Mouse (Mus musculus): ENCODE data around the gene Tnfsfm13. TPM values are rescaled to one million over a fixed set of nuclear protein-coding genes. Genes with fewer than 3 reads are reported as not detected.

Tnfsfm13 gene
- polyA plus RNA-seq, 1 experiment, result 3.0 TPM

- Histone ChIP-seq H3K4me1 (ENCODE audit: control insufficient read depth, insufficient read depth, low read length) (0 out of 2 replicates have a peak, but pooled peaks cover 2% of the 10 kb centered on the region), H3K27ac (ENCODE audit: insufficient read depth, low read length) (no peak overlapping the region), H3K4me3 (ENCODE audit: insufficient read depth, low read length) (no peak overlapping the region)
- no peak for TF ChIP-seq CTCF (IDR thresholded peaks at IDR 0.05; ENCODE audit: borderline replicate concordance, insufficient read depth, low read length)
- no peak for TF ChIP-seq POLR2A (IDR thresholded peaks at IDR 0.05; ENCODE audit: low read depth, low read length)
These were observed 29.3 kb downstream of the Tnfsfm13 start for GRCm38 (mm10) chr11:69666665-69667005.

- Histone ChIP-seq H3K4me3 (ENCODE audit: insufficient read depth, low read length) (no peak within 1 kb of the TSS), H3K27ac (ENCODE audit: insufficient read depth, low read length) (no peak within 1 kb of the TSS), H3K4me1 (ENCODE audit: control insufficient read depth, insufficient read depth, low read length) (0 out of 2 replicates have a peak, but pooled peaks cover 2% of the 10 kb centered on the region)
- TF ChIP-seq CTCF (IDR thresholded peaks at IDR 0.05; ENCODE audit: borderline replicate concordance, insufficient read depth, low read length), result no peak
- peak; percentile 49 for TF ChIP-seq POLR2A (IDR thresholded peaks at IDR 0.05; ENCODE audit: low read depth, low read length)
These were observed 29.8 kb downstream of the Tnfsfm13 start, which contains the start of gene Cd68 for GRCm38 (mm10) chr11:69665961-69666664. TSS of gene Cd68 (minus strand) at chr11:69666153.

DNA sequence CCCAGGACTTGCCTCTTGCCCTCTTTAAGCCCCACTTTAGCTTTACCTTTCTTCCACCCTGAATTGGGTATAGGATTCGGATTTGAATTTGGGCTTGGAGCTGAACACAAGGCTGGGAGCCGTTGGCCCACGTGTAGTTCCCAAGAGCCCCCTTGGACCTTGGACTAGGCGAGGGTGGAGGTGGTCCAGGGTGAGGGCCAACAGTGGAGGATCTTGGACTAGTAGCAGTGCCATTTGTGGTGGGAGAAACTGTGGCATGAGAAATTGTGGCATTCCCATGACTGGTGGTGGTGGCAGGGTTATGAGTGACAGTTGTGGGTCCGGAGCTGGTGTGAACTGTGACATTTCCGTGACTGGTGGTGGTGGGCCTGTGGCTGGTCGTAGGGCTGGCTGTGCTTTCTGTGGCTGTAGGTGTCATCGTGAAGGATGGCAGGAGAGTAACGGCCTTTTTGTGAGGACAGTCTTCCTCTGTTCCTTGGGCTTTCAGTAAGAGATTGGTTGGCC, 30.4 kb downstream of the Tnfsfm13 start:
- Histone ChIP-seq H3K4me3 (ENCODE audit: insufficient read depth, low read length) (no peak overlapping the region), H3K4me1 (ENCODE audit: control insufficient read depth, insufficient read depth, low read length) (0 out of 2 replicates have a peak, but pooled peaks cover 2% of the 10 kb centered on the region), H3K27ac (ENCODE audit: insufficient read depth, low read length) (no peak overlapping the region)
- TF ChIP-seq CTCF (IDR thresholded peaks at IDR 0.05; ENCODE audit: borderline replicate concordance, insufficient read depth, low read length) (no peak), POLR2A (IDR thresholded peaks at IDR 0.05; ENCODE audit: low read depth, low read length) (peak; percentile 24; the same call in 1 of the 2 replicates)

DNA sequence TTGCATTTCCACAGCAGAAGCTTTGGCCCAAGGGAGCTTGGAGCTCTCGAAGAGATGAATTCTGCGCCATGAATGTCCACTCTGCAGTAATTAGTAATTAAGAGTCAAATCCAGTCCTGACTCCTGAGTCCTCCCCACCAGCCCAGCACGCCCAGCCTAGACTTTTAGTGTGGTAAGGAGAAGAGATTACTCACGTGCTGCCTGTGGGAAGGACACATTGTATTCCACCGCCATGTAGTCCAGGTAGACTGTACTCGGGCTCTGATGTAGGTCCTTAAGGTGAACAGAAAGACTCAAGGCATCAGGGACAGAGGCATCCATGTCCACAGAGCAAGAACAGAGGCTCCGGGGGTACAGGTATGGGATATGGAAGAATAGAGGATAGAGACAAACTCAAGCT, 31.1 kb downstream of the Tnfsfm13 start:
- no peak; the same call in 1 of the 2 replicates for TF ChIP-seq POLR2A (IDR thresholded peaks at IDR 0.05; ENCODE audit: low read depth, low read length)
- TF ChIP-seq CTCF (IDR thresholded peaks at IDR 0.05; ENCODE audit: borderline replicate concordance, insufficient read depth, low read length), result no peak
- H3K4me1 ChIP-seq (ENCODE audit: control insufficient read depth, insufficient read depth, low read length), result 0 out of 2 replicates have a peak, but pooled peaks cover 2% of the 10 kb centered on the region

GRCm38 (mm10) chr11:69663795-69664194, 32.1 kb downstream of the Tnfsfm13 start:
- Histone ChIP-seq H3K4me1 (ENCODE audit: control insufficient read depth, insufficient read depth, low read length) (0 out of 2 replicates have a peak, but pooled peaks cover 2% of the 10 kb centered on the region), H3K4me3 (ENCODE audit: insufficient read depth, low read length) (no peak overlapping the region), H3K27ac (ENCODE audit: insufficient read depth, low read length) (0 out of 2 replicates have a peak overlapping the region, but pooled peaks have one; percentile 63)
- TF ChIP-seq CTCF (IDR thresholded peaks at IDR 0.05; ENCODE audit: borderline replicate concordance, insufficient read depth, low read length) (no peak), POLR2A (IDR thresholded peaks at IDR 0.05; ENCODE audit: low read depth, low read length) (no peak)

More for the DNA sequence above, 31.1 kb downstream of the Tnfsfm13 start:
- Histone ChIP-seq H3K27ac (ENCODE audit: insufficient read depth, low read length) (no peak overlapping the region), H3K4me3 (ENCODE audit: insufficient read depth, low read length) (no peak overlapping the region)

- H3K27ac ChIP-seq (ENCODE audit: insufficient read depth, low read length), result peak overlapping the region; percentile 63
- peak overlapping the region; percentile 20 for H3K4me3 ChIP-seq (ENCODE audit: insufficient read depth, low read length)
- 0 out of 2 replicates have a peak, but pooled peaks cover 2% of the 10 kb centered on the region for H3K4me1 ChIP-seq (ENCODE audit: control insufficient read depth, insufficient read depth, low read length)
- TF ChIP-seq POLR2A (IDR thresholded peaks at IDR 0.05; ENCODE audit: low read depth, low read length) (no peak), CTCF (IDR thresholded peaks at IDR 0.05; ENCODE audit: borderline replicate concordance, insufficient read depth, low read length) (no peak)
These were observed 32.8 kb downstream of the Tnfsfm13 start for GRCm38 (mm10) chr11:69662967-69663671.

DNA sequence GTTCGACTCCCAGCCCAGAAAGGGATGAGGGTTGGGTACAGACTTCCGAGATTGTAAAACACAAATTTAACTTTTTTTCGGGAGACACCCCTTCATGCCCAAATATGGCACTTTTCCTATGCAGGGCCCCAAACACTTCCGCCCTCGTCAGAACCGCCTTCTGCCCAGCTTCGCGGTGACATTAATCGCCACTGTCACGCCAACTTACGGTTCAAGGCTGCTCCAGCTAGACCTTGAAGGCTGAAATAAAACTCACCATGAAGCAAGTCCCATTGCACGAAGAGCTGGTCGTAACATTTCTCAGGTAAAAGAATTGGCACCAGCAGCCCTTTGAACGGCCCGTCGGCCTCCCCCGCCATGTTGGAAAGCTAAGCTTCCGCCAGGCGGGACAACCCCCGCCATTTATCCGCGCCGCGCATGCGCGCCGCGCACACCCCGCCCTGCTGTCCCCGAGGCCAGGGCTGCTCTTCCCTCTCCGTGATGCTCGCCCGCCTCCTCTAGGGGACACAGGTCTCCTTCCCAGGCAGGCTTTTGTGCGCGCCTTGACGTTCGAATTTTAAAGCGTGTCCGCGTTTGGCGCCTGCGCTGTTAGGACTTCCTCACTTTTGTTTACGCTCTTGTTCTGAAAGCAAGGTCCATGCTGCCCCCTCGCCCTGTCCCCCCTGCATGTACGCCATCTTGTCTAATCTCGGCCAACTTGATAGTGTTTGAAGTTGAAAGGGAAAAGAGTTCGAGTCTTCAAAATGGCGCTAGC, 33.5 kb downstream of the Tnfsfm13 start, which contains the start of gene Mpdu1:
TSS of gene Mpdu1 (minus strand) at position 430 of the 754 bp plus-strand sequence.
- TF ChIP-seq CTCF (IDR thresholded peaks at IDR 0.05; ENCODE audit: borderline replicate concordance, insufficient read depth, low read length), result no peak
- TF ChIP-seq POLR2A (IDR thresholded peaks at IDR 0.05; ENCODE audit: low read depth, low read length), result peak; percentile 64
- Histone ChIP-seq H3K4me1 (ENCODE audit: control insufficient read depth, insufficient read depth, low read length) (0 out of 2 replicates have a peak, but pooled peaks cover 2% of the 10 kb centered on the region), H3K27ac (ENCODE audit: insufficient read depth, low read length) (peak within 1 kb of the TSS; percentile 94)

DNA sequence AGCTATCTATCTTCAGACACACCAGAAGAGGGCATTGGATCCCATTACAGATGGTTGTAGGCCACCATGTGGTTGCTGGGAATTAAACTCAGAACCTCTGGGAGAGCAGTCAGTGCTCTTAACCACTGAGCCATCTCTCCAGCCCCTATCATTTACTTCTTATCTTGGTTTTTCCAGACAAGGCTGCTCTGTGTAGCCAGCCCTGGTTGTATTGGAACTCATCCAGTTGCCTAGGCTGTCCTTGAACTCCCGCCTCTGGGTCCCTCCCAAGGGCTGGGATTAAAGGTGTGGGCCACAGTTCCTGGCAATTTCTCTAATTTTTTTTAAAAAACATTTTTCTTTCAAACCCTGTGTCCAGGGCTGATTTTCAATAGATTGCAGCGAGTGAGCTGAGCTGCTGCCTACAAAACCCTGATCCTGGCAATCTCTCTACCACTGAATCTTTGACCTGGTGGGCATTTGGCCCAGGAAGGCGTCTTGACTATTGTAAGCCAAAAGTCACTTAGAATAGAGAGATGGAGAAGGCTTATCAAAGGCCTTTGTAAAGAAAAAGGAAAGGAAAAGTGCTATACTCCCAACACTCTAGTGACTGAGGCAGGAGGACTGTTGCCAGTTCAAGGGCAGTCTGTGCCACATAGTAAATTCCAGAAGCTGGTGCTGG, 34.5 kb downstream of the Tnfsfm13 start:
- peak overlapping the region; percentile 94; the same call in 1 of the 2 replicates for H3K27ac ChIP-seq (ENCODE audit: insufficient read depth, low read length)
- H3K4me3 ChIP-seq (ENCODE audit: insufficient read depth, low read length), result peak overlapping the region; percentile 62
- H3K4me1 ChIP-seq (ENCODE audit: control insufficient read depth, insufficient read depth, low read length), result 0 out of 2 replicates have a peak, but pooled peaks cover 2% of the 10 kb centered on the region
- TF ChIP-seq POLR2A (IDR thresholded peaks at IDR 0.05; ENCODE audit: low read depth, low read length) (no peak), CTCF (IDR thresholded peaks at IDR 0.05; ENCODE audit: borderline replicate concordance, insufficient read depth, low read length) (no peak)

More for the DNA sequence above, 33.5 kb downstream of the Tnfsfm13 start, which contains the start of gene Mpdu1:
- H3K4me3 ChIP-seq (ENCODE audit: insufficient read depth, low read length), result peak within 1 kb of the TSS; percentile 62
